Mouse (Mus musculus): ENCODE results near the gene Rtn1.

DNA sequence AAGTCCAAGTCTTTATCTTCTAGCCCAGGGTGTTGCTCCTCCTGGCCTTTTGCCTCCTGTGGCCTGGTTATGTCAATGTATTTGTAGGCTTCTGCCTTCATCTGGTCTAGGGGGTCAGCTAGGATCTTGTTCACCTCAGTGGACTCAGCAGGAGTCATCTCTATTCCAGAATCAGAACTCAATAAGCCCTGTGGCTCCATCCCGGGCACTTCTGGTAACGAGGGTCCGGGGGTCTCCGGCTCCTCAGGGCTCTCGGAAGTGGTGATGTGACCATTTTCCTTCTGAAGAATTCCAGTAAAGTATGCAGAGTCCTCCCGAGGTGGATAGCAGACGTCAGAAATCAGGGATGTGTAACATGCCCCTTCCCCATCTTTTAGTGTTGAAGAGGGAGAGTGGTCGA lies 100.3 kb downstream of the Rtn1 start:
- TF ChIP-seq CTCF (IDR thresholded peaks at IDR 0.05; ENCODE audit: borderline replicate concordance, insufficient read depth, low read depth, low read length): no peak
- TF ChIP-seq POLR2A (IDR thresholded peaks at IDR 0.05; ENCODE audit: borderline replicate concordance, insufficient read depth, low read length): no peak

Data from cerebellum, adult 2 months (tissue).